Mouse (Mus musculus) thymus, adult 2 months (tissue): ENCODE results near the gene Mfn1.

Experiments
- CTCF ChIP-seq: fragments of 200-500 bp; IDR thresholded peaks from 2 replicates; pipeline ENCODE4 v1.5.1; 2012; ENCODE audit warnings: mild to moderate bottlenecking, control low read depth, low read length, moderate library complexity, borderline replicate concordance; ENCODE audit not compliant: control insufficient read depth, poor library complexity, insufficient read depth; ENCODE audit errors: extremely low read depth
- POLR2A ChIP-seq: fragments of 200-500 bp; IDR thresholded peaks from 2 replicates; pipeline ENCODE4 v1.6.1; 2012; ENCODE audit warnings: mild to moderate bottlenecking, low read length, control low read depth, moderate library complexity; ENCODE audit not compliant: control insufficient read depth, poor library complexity, insufficient read depth; ENCODE audit errors: extremely low read depth

DNA sequence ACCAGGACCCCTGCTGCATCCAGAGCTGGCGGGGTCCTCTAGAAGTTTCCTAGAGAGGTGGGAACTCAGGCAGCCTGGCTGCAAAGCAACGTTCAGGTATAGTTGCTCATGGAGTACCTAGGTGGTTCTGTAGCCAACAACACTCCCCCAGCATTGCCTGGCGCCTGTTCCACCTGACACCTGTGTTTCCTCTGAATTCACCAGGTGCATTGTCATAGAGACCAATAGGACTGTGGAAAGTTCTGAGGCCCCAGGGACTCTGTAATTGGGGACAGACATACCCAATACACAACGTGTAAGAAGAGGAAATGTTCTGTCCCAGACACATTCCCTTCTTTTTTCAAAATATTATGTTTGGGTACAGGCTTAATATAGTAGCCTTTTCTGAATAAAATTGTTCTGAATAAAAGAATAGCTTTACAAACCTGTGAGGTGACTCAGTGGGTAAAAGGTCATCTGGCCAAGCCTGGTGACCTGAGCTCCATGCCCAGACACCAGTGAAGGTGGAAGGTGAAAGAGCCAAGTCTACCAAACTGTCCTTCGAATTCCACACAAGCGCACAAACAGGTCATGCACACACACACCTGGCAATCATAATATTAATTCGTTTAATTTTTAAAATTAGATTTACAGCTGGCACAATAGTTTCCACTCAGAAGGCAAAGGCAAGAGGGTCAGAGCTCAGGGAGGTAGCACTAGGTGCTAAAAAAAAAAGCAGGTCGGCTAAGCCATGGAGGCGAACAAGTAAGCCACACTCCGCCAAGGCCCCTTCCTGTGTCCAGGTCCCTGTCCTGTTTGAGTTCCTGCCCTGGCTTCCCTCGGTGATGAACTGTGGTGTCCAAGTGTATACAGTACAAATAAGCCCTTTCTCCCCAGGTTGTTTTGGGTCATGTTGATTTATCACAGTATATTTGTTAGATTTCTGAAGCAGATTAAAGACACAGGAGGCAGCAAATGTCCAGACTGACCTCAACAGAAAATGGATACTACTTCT is 36.9 kb upstream of the Mfn1 start, which contains the start of gene Kcnmb3:
- TF ChIP-seq POLR2A: no peak
- no peak for TF ChIP-seq CTCF
